Mouse (Mus musculus) ZHBTc4 (cell line): ENCODE results near the gene Utrn.

ENCODE experiments used
- DNase-seq: peaks from one replicate; pipeline ENCODE4 v3.0.0-alpha.2; 2011; ENCODE audit warnings: low read depth, low spot score

Utrn gene

DNA sequence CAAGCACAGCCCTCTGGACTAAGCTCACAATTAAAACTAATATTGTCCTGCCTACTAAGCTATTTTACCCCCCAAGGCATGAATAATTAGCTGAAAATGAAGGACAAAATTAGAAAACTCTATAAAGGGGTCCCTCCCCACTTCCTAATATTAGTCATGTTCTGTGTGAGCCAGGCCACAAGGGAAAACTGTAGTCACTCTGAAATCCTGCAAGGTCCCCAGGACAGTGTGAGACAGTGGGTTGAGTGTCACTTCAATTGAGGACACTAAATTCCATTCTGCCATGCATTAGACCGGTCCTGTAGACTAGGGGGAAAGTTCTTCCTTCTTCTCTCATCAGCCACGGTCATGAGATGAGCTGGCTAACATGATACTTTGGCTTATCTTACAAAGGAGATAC lies 69.7 kb downstream of the Utrn start:
- no peak for DNase-seq

DNA sequence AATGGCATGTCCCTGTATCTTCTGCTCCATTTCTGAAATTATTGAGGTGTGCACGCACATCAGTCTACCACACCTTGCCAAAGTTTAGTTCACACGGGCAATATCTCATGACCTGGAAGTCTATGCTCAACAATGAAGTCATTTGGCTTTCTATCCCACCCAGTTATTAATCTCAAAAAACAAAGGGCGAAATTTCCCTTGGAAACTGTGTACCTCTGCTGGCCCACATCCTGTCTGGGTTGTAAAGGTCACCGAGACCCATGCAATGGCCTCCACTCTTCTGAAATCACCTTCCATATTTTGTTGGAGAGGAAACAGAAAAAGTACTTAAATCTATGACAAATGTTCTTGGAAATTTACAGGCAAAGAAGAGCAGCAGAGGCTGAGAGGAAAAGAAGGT lies 70.9 kb downstream of the Utrn start:
- DNase-seq, result no peak

- no peak for DNase-seq
These were observed 72.7 kb downstream of the Utrn start for GRCm38 (mm10) chr10:12796510-12796840.

DNA sequence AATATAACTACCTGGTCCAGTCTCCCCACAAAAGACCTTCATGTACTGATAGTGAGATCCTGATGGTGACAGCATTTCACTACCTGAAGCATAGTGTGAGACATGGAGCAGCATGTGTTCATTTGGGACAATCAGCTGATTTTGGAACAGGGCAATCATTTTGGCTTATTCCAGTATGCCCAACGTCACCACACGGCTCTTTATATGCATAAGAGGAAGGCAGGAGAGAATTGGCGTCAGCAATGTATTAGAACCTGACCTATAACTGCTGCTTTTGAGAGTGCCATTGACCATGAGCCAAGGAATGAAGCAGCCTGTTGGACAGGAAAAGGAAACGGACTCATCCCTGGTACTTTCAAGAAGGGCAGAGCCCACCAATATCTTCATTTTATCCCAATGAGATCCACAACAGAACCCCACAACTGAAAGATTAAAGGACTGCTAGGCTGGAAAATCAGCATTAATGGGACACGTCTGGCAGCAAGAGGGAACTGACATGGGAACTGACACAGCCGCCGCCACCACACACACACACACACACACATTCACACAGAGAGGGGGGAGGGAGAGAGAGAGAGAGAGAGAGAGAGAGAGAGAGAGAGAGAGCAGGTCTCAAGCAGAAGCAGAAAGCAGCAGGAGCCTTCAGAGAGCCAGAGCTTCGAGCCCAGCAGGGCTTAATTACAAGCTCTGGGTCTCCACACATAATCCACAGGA lies 73.2 kb downstream of the Utrn start:
- no peak for DNase-seq

DNA sequence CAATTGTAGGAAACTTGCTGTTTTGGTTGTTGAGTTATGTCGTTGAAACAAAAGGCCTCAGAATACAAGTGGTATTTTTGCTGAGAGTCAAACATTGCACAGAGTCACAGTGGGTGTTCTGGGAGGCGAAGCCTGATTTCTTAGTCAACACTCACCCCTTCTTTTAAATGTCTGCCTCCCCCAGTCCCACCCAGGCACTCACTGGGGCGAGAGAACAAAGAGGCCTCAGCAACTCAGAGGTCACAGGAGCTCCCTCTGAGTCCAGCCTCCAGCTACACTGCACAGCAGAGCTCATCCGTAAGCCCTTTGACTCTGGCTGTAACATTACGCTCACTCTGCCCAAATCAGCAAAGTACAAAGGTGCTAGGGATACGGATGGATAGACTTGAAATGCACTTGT lies 77.1 kb downstream of the Utrn start:
- peak; percentile 77 for DNase-seq

- no peak for DNase-seq
These were observed 78.3 kb downstream of the Utrn start for GRCm38 (mm10) chr10:12790881-12791280.

DNA sequence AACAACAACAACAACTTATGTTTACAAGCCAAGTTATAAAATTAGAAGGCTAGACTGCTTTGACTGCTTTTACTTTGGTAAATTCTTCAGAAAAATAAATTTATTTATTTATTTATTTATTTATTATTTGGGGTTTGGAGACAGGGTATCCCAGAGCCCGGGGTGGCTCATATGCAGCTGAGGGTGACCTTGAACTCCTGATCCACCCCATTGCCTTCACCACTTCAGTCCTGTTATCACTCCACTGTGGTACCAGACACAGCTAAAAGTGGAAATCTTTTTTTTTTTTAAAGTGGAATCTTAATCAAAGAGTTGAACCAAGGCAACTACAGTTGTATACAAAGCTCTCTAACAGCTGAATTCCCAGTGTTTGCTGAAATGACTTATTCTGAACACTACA lies 80.6 kb downstream of the Utrn start:
- no peak for DNase-seq

DNA sequence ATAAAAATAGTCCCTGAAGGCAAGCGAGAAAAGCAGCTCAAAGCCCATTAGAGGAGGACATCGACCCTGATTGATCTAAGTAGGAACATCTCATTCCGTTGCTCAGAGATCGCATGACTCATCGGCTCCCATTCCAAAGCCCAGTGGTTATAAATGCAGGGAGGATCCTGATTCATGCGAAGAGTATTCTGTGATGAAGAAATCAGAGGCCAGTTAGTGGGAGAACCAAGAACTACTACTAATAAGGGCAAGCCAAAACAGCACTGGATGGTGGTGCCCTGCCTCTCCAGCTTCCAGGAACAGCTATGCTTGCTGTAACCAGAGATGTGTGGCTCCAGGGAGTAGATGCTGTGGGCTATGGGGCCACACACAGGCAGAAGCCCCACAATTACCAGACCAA lies 81.2 kb downstream of the Utrn start:
- no peak for DNase-seq

DNA sequence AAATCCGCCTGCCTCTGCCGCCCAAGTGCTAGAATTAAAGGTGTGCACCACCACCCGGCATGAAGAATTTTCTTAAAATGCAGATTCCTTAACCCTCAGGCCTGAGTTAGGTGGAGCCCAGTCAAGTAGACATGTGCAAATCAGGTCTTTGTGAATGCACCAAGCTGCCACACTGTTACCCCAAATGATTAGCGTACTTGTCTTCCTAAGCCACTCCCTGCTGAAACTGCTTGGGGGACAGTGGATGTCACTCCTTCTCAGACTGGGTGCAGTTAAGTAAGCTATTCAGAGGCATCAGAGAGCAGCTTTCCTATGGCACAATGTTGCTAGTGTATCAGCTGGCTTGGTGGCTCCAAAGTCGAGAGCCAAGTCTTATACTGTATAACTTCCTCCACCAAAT lies 83.9 kb downstream of the Utrn start:
- DNase-seq, result peak; percentile 69

DNA sequence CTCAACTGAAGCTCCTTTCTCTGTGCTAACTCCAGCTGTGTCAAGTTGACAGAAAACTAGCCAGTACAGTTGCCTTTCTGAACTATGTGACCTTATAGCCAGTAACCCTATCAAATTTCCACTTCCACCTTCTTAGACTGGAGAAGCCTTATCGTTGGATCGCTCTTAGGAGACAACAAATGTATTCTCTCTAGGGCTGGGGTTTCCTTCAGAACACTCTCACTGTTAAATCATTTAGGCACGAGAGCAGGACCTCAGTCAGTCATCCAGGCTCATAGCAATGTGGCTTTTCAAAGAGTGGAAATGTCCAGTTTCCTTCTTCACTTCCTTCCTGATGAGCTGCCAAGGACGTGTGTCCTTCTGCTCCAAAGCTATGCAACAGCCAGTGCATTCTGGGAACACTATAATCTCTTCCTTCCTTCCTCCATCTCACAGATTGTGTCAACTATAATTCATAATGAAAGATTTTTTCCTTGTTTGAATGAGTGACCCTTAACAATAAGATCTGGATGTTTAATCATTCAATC lies 87.7 kb downstream of the Utrn start:
- DNase-seq, result no peak

DNA sequence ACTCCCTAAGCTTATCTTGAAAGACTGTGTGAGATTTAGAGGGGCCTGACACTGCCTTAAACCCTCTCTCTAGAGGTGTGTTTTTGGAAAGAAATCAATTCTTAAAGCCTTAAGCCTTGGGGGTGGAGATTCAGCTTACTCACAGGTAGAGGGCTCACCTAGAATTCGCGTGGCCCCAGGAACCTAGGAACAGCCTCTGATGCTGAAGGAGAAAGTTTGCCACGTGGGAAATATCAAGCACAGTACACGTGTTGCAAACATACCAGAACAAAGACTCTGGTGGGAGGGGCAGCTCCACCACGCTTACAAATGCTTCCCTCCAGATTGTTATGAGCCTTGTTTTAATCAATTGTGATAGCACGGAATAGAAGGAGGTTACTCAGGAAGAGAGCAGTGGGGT lies 96.0 kb downstream of the Utrn start:
- no peak for DNase-seq

GRCm38 (mm10) chr10:12771511-12771910 lies 97.7 kb downstream of the Utrn start:
- no peak for DNase-seq

- DNase-seq, result peak; percentile 86
These were observed 106.5 kb downstream of the Utrn start for GRCm38 (mm10) chr10:12762668-12763067.

GRCm38 (mm10) chr10:12758702-12758988 lies 110.5 kb downstream of the Utrn start:
- no peak for DNase-seq

- DNase-seq, result no peak
These were observed 111.0 kb downstream of the Utrn start for GRCm38 (mm10) chr10:12757943-12758701.

DNA sequence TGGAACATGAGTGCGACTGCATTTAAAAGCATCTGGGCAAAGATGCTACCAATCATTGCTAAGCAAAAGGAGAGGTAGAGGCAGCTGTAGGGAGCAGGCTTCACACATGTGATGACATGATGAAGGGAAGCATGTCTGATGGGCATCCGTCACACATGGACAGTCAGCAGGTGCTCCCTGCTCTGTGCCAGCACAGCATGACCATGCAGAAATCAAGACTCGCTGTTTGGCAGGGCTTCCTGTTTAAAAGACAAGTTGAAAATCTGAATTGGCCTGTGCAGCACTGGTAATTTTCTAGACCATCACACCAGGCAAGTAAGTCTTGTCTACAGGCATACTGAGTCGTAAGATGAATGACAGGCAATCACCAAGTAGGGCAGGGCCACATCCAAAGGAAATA lies 112.5 kb downstream of the Utrn start:
- no peak for DNase-seq

- no peak for DNase-seq
These were observed 114.3 kb downstream of the Utrn start for GRCm38 (mm10) chr10:12754911-12755310.

DNA sequence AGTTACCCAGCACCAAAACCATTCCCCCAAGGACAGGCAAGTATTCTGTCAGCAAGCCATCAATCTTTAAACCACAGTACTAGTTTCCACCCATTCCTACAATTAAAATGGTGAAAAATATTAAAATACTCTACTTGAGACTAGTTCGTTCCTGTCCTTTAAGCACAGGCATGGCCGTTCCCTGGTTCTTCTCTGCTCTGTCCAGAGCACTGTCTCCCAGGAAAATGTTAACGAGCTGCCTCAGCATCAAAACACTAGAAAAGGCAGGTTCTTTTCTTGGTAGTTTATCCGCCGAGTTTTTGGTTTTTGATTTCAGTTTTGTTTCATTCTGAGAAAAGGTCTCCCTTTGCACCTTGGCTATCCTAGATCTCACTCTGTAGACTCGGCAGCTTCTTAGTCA lies 115.0 kb downstream of the Utrn start:
- no peak for DNase-seq

- DNase-seq, result no peak
These were observed 125.4 kb downstream of the Utrn start for GRCm38 (mm10) chr10:12743717-12744116.

- DNase-seq, result no peak
These were observed 129.7 kb downstream of the Utrn start for GRCm38 (mm10) chr10:12739302-12739987.

GRCm38 (mm10) chr10:12737926-12738325 lies 131.2 kb downstream of the Utrn start:
- DNase-seq, result peak; percentile 32

- no peak for DNase-seq
These were observed 132.0 kb downstream of the Utrn start for GRCm38 (mm10) chr10:12736861-12737835.
